Mouse (Mus musculus): Measurements from ENCODE around the gene Fggy. TPM values are rescaled to one million over a fixed set of nuclear protein-coding genes. Genes with fewer than 3 reads are reported as not detected.

Gene Fggy
- total and polyA plus RNA-seq, 3 experiments = not detected

DNA sequence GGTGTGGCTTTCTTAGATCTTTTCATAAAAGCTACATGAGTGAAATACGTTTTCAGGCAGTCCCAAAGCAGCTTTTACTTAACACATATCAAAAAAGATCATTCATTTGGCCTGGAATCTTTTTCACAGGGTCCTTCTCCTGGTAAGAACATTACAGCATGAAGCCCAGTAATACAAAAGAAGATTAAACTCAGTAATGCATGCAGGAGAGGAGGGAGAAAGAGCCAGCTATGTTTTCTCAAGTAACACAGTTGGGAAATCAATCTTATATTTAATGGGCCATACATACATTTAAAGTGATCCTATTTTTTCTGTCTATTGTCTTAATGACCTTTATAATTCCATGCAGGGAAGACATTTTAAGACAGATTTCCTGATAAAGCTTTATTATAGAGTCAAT, 282.6 kb downstream of the Fggy start:
- Histone ChIP-seq H3K4me1 (ENCODE audit: control insufficient read depth in 1 of 2, insufficient read depth in 2 of 2, low read length in 2 of 2) (no peaks in the 10 kb centered on the region), H3K36me3 (ENCODE audit: control insufficient read depth in 1 of 2, insufficient read depth in 2 of 2, low read length in 2 of 2) (no peaks in the 10 kb centered on the region), H3K9me3 (replicated peaks; ENCODE audit: insufficient read depth, low read length) (no peaks in the 10 kb centered on the region), H3K27ac (ENCODE audit: control insufficient read depth, low read depth, low read length) (no peak overlapping the region), H3K27me3 (ENCODE audit: control insufficient read depth in 1 of 2, insufficient read depth in 2 of 2, low read length in 2 of 2) (no peaks in the 10 kb centered on the region), H3K79me2 (ENCODE audit: control insufficient read depth, insufficient read depth, low read length, poor library complexity) (no peaks in the 10 kb centered on the region), H3K9ac (ENCODE audit: control insufficient read depth, low read depth, low read length, poor library complexity, severe bottlenecking) (no peak overlapping the region), H3K4me3 (ENCODE audit: control insufficient read depth in 1 of 2, insufficient read depth in 1 of 2, low read depth in 2 of 2, low read length in 2 of 2) (no peak overlapping the region)
- DNase-seq (ENCODE audit: low read depth, low spot score) = no peak
- TF ChIP-seq USF2 (IDR thresholded peaks at IDR 0.05; ENCODE audit: borderline replicate concordance in 1 of 2, insufficient read depth in 1 of 2, low read depth in 1 of 2, low read length in 2 of 2) = no peak
- no peak for TF ChIP-seq MYB (IDR thresholded peaks at IDR 0.05; ENCODE audit: low read depth, low read length)
- TF ChIP-seq KAT2A (conservative IDR thresholded peaks at IDR 0.05; ENCODE audit: low read depth, low read length) = no peak
- no peak for TF ChIP-seq EP300 (IDR thresholded peaks at IDR 0.05; ENCODE audit: low read depth in 1 of 2, low read length in 2 of 2)
- TF ChIP-seq GABPA (IDR thresholded peaks at IDR 0.05; ENCODE audit: low read depth, low read length) = no peak
- TF ChIP-seq MEF2A (IDR thresholded peaks at IDR 0.05; ENCODE audit: extremely low read depth, insufficient replicate concordance, low read depth, low read length, poor library complexity, severe bottlenecking) = no peak
- no peak for TF ChIP-seq GATA1 (IDR thresholded peaks at IDR 0.05; ENCODE audit: low read depth, low read length)
- no peak for TF ChIP-seq CHD1 (IDR thresholded peaks at IDR 0.05; ENCODE audit: low read depth, low read length)
- TF ChIP-seq USF1 (IDR thresholded peaks at IDR 0.05; ENCODE audit: low read depth, low read length) = no peak
- TF ChIP-seq ZKSCAN1 (IDR thresholded peaks at IDR 0.05; ENCODE audit: low read depth, low read length) = no peak
- TF ChIP-seq NRF1 (IDR thresholded peaks at IDR 0.05; ENCODE audit: insufficient read depth, low read depth, low read length, poor library complexity, severe bottlenecking) = no peak
- no peak for TF ChIP-seq ELF1 (IDR thresholded peaks at IDR 0.05; ENCODE audit: low read depth, low read length)
- no peak for TF ChIP-seq NELFE (IDR thresholded peaks at IDR 0.05; ENCODE audit: low read depth, low read length)
- no peak for TF ChIP-seq ZNF384 (IDR thresholded peaks at IDR 0.05; ENCODE audit: low read depth, low read length)
- no peak for TF ChIP-seq ETS1 (IDR thresholded peaks at IDR 0.05; ENCODE audit: low read depth, low read length)
- TF ChIP-seq TCF12 (IDR thresholded peaks at IDR 0.05; ENCODE audit: low read depth, low read length) = no peak
- TF ChIP-seq CHD2 (IDR thresholded peaks at IDR 0.05; ENCODE audit: low read length) = no peak
- TF ChIP-seq BHLHE40 (IDR thresholded peaks at IDR 0.05; ENCODE audit: borderline replicate concordance, low read depth, low read length) = no peak
- no peak for TF ChIP-seq TBP (IDR thresholded peaks at IDR 0.05; ENCODE audit: low read depth, low read length)

DNA sequence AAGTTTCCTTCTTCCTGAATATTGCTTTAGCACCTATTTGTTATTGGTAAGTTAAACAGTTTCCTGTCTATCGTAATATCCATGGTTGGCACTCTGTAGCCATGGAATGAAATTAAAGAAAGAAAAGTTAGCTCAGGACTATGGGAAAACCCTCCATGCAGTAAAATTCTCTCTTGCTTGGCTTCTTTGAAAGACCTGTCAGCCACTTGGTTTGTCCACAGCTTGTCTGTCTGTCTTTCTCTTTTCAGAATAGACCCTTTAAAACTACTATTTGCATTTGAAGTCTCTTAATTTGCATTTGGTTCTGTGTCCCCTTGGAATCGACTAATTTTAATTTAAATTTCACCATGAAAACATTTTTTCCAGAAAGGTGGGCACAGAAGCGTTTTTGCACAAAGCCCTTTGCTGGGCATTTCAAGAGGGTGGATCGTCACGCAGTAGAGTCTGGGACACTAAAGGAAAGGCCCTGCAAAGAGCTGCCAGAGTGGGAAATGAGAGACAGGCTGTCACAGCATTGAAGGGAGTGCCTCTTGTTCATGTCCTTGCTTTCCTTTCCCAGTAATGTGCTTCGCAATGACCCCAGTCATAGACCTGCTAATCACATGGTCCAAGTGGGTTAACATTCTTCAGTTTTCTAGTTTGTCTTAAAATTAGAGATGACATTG, 283.2 kb downstream of the Fggy start:
- no peak overlapping the region for H3K27ac ChIP-seq (ENCODE audit: control insufficient read depth, low read depth, low read length)
- H3K27me3 ChIP-seq (ENCODE audit: control insufficient read depth in 1 of 2, insufficient read depth in 2 of 2, low read length in 2 of 2) = no peaks in the 10 kb centered on the region
- H3K79me2 ChIP-seq (ENCODE audit: control insufficient read depth, insufficient read depth, low read length, poor library complexity) = no peaks in the 10 kb centered on the region
- H3K9me3 ChIP-seq (replicated peaks; ENCODE audit: insufficient read depth, low read length) = no peaks in the 10 kb centered on the region
- no peaks in the 10 kb centered on the region for H3K4me1 ChIP-seq (ENCODE audit: control insufficient read depth in 1 of 2, insufficient read depth in 2 of 2, low read length in 2 of 2)
- no peaks in the 10 kb centered on the region for H3K36me3 ChIP-seq (ENCODE audit: control insufficient read depth in 1 of 2, insufficient read depth in 2 of 2, low read length in 2 of 2)
- H3K9ac ChIP-seq (ENCODE audit: control insufficient read depth, low read depth, low read length, poor library complexity, severe bottlenecking) = no peak overlapping the region
- TF ChIP-seq SMC3 (IDR thresholded peaks at IDR 0.05; ENCODE audit: low read depth, low read length) = no peak
- TF ChIP-seq RCOR1 (IDR thresholded peaks at IDR 0.05; ENCODE audit: low read depth, low read length) = no peak
- no peak for TF ChIP-seq MXI1 (IDR thresholded peaks at IDR 0.05; ENCODE audit: low read depth, low read length)
- no peak for TF ChIP-seq GATA1 (IDR thresholded peaks at IDR 0.05; ENCODE audit: low read depth, low read length)
- no peak for TF ChIP-seq MAX (IDR thresholded peaks at IDR 0.05; ENCODE audit: low read length)
- no peak for TF ChIP-seq MAZ (IDR thresholded peaks at IDR 0.05; ENCODE audit: low read depth, low read length)
- TF ChIP-seq CHD2 (IDR thresholded peaks at IDR 0.05; ENCODE audit: low read length) = no peak
- no peak for TF ChIP-seq MYB (IDR thresholded peaks at IDR 0.05; ENCODE audit: low read depth, low read length)
- TF ChIP-seq NELFE (IDR thresholded peaks at IDR 0.05; ENCODE audit: low read depth, low read length) = no peak
- TF ChIP-seq ZMIZ1 (IDR thresholded peaks at IDR 0.05; ENCODE audit: low read depth, low read length) = no peak
- TF ChIP-seq HCFC1 (IDR thresholded peaks at IDR 0.05; ENCODE audit: low read depth, low read length) = no peak
- H3K4me3 ChIP-seq (ENCODE audit: control insufficient read depth in 1 of 2, insufficient read depth in 1 of 2, low read depth in 2 of 2, low read length in 2 of 2) = no peak overlapping the region
- no peak for DNase-seq (ENCODE audit: low read depth, low spot score)
